Mouse (Mus musculus): Measurements from ENCODE around the gene Helz.
A peak's percentile ranks its signal among the peaks of the same experiment; 100 is the strongest.
"Not testable (repeated sequence)": the region's sequence is repeated elsewhere in the genome, so short reads cannot be mapped to it uniquely, and the experiment has no call there.

Helz gene

DNA sequence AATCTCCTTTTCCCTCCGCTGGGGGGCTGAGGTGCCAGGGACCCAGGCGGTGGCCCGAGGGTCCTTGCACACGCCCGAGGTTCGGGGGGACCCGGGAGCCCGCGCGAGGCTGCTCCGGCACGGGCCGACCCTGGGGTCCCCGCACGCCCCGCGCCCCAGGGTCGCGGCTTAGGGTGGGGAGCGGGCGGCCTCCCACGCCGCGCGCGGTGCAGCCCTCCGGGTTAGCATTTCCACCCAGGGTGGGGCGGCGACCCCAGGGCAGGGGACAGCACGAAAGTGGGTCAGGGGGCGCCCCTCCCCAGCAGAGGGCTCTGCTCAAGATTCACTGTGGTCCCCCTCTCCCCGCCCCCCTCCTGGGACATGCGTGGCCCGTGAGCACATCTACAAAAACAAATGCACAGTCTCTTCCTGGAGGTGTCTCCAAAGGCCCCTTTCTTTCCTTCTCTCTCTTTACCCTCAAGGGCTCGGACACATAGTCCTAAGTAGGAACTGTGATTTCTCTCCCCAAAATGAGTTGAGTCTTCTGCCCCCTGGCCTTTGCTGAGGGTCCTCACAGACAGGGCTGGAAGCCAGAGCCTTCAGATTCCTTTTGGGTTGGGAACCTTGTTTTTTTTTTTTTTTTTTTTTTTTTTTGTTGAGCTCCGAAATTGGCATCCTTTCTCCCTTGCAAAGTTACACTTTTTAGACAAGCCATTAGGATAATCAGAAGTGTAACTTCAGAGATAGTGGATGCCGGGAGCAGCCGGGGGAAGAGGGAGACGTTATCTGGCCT is 660 bp downstream of the Helz start:
- DNase-seq = peak; percentile 72

- DNase-seq = no peak
These were observed 12.1 kb downstream of the Helz start for GRCm38 (mm10) chr11:107559874-107560273.

GRCm38 (mm10) chr11:107567431-107567830 is 19.7 kb downstream of the Helz start:
- DNase-seq = no peak

GRCm38 (mm10) chr11:107568466-107568995 is 20.8 kb downstream of the Helz start:
- DNase-seq = no peak

DNA sequence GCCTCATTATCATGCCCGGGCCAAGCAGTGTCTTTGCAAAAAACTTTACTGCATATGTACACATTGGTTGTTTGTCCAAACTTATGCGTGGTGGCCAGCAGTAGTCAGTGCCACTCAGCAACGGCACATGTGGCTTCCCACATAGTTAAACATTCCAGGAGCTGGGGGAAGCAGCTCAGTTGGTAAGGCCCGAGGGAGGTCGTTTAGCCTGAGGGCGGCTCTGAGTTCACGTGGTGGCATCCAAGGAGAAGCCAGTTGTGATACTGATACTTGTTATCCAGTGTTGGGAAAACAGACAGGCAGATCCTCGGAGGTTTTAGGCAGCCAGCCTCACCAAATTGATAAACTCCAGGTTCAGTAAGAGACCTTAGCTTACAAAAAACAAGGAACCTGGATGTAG is 23.2 kb downstream of the Helz start:
- not testable (repeated sequence) for DNase-seq

GRCm38 (mm10) chr11:107571318-107571717 is 23.6 kb downstream of the Helz start:
- no peak for DNase-seq

DNA sequence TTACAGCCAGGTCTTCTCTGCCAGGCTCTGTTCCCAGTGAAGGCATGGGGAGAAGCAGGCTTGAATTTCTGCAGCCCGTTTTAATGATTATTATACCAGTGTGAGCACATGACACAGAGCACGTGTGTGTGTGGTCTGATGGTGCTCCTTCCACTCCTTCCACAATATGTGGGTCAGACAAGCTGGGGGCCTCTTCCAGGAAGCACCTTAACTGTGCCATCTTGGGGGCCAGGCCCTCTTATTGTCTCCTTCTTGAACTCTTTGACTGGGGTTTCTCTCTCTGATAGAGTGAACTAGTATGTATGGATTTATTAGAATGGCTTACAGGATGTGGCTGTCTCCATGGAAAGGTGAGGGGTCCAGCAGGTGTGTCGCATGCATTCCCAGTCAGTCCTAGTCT is 24.8 kb downstream of the Helz start:
- peak; percentile 41 for DNase-seq

- DNase-seq = peak; percentile 49
These were observed 25.4 kb downstream of the Helz start for GRCm38 (mm10) chr11:107573061-107573692.

DNA sequence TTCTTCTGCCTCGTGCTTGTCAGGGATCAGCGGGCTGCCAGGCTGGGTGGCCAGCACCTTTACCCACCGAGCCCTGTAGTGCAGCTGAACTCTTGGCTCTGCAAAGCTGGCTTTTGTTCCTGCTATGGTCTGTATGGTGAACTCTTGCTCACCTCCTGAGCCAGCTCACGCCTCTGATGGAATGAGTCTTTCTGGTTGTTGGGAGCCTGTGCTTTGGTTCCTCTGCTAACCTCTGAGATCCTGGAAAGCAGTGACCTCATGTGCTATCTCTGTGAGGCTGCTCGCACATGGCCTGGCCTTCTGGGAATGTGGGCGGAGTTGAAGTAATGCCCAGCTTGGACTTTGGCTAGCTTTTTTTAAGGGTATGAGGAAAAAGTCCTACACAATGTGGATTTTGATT is 26.1 kb downstream of the Helz start:
- peak; percentile 11 for DNase-seq

- peak; percentile 65 for DNase-seq
These were observed 27.3 kb downstream of the Helz start for GRCm38 (mm10) chr11:107574811-107575705.

- peak; percentile 58 for DNase-seq
These were observed 28.5 kb downstream of the Helz start for GRCm38 (mm10) chr11:107576186-107576585.

DNA sequence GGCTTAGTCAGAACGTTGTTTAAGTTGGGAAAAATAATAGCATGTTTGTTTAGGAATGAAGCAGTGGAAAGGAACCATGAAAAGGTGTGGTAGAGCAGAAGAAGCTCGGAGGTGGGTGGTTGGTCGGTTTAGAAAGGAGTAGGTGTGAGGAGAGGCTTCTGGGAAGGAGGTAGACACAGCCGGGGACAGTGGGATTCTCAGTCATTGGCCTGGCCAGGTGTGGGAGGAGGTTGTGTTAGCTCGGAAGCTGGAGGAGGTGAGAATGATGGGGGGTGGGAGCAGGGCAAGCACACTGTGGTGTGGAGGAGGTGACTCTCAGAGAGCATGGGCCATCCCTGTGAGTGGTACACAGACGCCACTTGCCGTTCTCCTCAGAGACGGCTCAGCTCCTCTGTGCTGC is 29.7 kb downstream of the Helz start:
- DNase-seq = no peak

GRCm38 (mm10) chr11:107578226-107578625 is 30.5 kb downstream of the Helz start:
- no peak for DNase-seq

GRCm38 (mm10) chr11:107580786-107581185 is 33.1 kb downstream of the Helz start:
- no peak for DNase-seq

DNA sequence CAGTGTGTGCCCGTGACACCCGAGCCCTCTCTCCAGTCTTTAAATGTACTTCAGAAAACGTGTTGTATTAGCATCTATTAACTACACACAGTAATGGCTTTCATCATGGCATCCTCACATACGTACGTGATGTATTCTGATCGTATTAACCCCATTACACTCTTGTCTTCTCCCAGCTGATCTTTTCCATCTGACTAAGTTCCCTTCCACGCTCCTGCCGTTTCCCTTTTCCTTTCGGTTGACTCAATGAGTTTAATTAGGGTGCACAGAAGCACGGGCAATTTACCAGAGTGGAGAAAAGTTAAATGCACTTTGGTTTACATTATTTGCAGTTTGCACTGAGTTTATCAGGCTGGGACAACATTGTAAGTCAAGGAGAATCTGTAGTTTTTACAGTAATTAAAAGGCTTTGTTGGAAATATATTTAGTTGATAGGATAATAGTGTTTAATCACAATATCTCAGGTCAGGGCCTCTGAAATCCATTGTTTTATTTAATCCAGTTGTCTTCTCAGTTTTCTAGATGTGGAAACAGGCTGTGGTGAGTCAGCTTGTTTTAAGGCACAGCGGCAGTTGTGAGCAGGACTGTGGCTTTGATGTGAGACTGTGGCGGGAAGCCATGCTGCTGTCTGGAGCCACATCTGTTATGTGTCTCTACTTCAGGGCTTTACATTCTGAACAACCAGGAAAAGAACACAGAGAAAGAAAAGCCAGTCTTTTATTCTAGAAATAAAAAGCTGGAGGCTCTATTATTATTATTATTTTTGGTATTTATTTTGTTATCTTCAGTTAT is 37.1 kb downstream of the Helz start:
- peak; percentile 76 for DNase-seq

DNA sequence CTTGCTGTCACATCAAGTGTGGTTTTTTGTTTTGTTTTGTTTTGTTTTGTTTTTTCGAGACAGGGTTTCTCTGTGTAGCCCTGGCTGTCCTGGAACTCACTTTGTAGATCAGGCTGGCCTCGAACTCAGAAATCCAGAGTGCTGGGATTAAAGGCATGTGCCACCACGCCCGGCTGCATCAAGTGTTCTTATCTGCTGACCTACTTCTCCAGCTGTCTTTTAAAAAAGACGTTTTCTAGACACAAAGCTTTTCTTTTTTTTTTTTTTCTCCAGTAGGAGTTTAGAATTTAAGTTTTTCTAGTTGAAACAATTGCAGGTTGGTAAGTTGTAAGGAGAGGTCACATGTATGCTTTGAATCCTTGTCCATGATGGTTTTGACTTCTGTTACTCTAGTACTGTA is 38.4 kb downstream of the Helz start:
- DNase-seq = peak; percentile 54

DNA sequence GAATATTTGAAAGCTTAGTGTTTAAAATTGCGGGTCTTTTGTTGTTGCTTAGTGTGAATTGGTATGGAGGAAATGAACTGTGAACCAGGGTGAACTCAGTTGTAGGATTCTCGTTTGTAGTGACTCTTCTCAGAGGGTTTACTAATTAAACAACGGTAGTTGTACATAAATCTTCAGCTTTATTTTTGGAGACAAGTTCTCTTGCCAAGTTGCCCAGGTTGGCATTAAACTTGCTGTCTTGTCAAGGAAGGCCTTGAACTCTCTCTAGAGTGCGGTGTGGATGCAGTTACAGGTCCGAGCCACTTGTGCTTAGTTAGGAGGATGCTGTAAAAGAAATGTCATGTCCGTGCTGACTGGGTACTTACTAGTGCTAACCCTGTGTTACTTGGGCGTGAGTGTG is 39.4 kb downstream of the Helz start:
- DNase-seq = no peak

GRCm38 (mm10) chr11:107592575-107592974 is 44.8 kb downstream of the Helz start:
- DNase-seq = no peak

DNA sequence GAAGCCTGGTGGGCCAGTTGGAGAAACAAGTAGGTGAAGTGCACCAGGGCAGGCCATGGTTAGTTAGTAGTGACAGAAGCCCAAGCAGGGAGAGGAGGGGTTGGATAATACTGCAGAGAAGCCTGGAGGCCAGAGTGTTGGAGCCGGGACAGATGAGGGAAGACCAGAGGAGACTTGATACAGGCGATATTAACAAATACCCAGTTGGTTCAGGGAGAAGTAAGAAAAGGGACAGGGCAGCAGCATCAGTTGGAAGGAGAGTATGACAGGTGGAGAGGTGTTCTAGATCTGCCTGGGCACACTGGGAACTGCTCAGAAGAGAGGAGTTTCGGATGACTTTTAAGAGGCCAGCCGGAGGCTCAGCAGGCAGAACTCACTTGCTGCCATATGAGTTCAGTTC is 49.7 kb downstream of the Helz start:
- no peak for DNase-seq

- DNase-seq = no peak
These were observed 58.0 kb downstream of the Helz start for GRCm38 (mm10) chr11:107605694-107606093.

DNA sequence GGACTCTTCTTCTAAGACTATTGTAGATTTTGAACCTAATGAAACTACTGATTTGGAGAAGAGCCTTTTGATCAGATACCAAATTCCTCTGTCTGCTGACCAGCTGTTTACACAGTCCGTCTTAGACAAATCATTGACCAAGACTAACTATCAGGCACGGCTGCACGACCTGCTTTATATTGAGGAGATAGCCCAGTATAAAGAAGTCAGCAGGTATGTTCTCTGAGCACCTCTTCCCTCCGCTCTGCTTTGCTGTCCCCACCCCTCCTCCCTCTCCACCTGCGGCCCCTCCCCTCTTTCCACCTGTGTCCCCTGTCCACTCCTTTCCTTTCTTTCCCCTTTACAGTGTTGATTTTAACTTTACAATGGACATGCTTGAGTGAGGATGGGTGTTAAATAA is 66.2 kb downstream of the Helz start:
- DNase-seq = no peak

- no peak for DNase-seq
These were observed 68.0 kb downstream of the Helz start for GRCm38 (mm10) chr11:107615696-107616095.
